Mouse (Mus musculus) liver, embryonic 13.5 days (tissue): ENCODE measurements around the gene Crispld2. TPM values are rescaled to one million over a fixed set of nuclear protein-coding genes. Genes with fewer than 3 reads are reported as not detected.

Experiments
- ATAC-seq: fragments of 200-750 bp; cut with Nextera tagmentation; 2 replicates; pipeline ENCODE4 v1.8.0; 2017; ENCODE audit warnings: low read depth, mild to moderate bottlenecking, moderate number of reproducible peaks, moderate library complexity
- DNase-seq: peaks from one replicate; pipeline ENCODE4 v3.0.0; 2022
- H3K27ac ChIP-seq: fragments of 300-500 bp; sonication (generic); 2 replicates; pipeline ENCODE4 v1.5.1; 2015; ENCODE audit warnings: moderate library complexity, mild to moderate bottlenecking, inconsistent platforms
- H3K27me3 ChIP-seq: fragments of 300-500 bp; sonication (generic); 2 replicates; pipeline ENCODE4 v1.6.1; 2015; ENCODE audit warnings: mild to moderate bottlenecking, inconsistent platforms
- H3K36me3 ChIP-seq: fragments of 300-500 bp; sonication (generic); 2 replicates; pipeline ENCODE4 v1.6.1; 2015; ENCODE audit warnings: mild to moderate bottlenecking, inconsistent platforms
- H3K4me1 ChIP-seq: fragments of 300-500 bp; sonication (generic); replicated peaks from 2 replicates; pipeline ENCODE4 v1.6.1; 2015; ENCODE audit warnings: inconsistent platforms
- H3K4me2 ChIP-seq: fragments of 300-500 bp; sonication (generic); 2 replicates; pipeline ENCODE4 v1.6.1; 2015; ENCODE audit warnings: inconsistent platforms, mild to moderate bottlenecking, moderate library complexity
- H3K4me3 ChIP-seq: fragments of 300-500 bp; sonication (generic); replicated peaks from 2 replicates; pipeline ENCODE4 v1.5.1; 2015; ENCODE audit warnings: mild to moderate bottlenecking, inconsistent platforms
- H3K9ac ChIP-seq: fragments of 300-500 bp; sonication (generic); 2 replicates; pipeline ENCODE4 v1.6.1; 2015; ENCODE audit warnings: mild to moderate bottlenecking, inconsistent platforms
- H3K9me3 ChIP-seq: fragments of 300-500 bp; sonication (generic); replicated peaks from 2 replicates; pipeline ENCODE4 v1.6.1; 2016; ENCODE audit warnings: inconsistent platforms
- WGBS: fragments of 180-500 bp; shearing (Covaris S2); methylation state at CpG from one replicate; pipeline ENCODE4 v1.1.7; 2015; ENCODE audit not compliant: insufficient replicate concordance; 5-methylcytosine and 5-hydroxymethylcytosine counted together
- polyA plus RNA-seq: library from polyadenylated mRNA; unstranded; fragments of >200 nt; fragmentation: Nextera tagmentation; extraction: Ambion mirVana; gene quantifications from 2 replicates; pipeline ENCODE4 v1.2.1, GENCODE M21; 2015

Gene Crispld2
- polyA plus RNA-seq, 1 experiment from 2014 or later = 0.74 TPM

DNA sequence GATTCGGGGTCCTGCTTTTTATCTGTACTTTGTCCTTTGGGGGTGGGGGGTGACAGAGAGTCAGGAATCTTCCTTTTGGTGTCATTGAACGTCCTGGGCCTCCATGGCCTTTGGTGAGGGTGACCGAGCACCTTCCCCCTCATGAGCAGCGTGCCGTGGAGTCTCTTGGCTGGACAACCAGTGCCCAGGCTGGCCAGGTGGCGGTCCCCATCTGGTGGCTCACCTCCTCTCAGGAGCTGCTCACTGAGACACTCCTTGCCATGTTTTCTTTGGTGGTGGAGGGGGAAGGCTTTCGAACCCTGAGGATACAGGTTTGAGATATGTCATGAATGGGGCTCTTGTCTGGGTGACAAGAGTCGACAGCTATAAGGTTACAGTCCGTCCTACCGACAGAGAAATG is 58.1 kb downstream of the Crispld2 start:
- WGBS = 47% methylated on average over 10 of the region's 10 CpGs
- no peak for DNase-seq
- Histone ChIP-seq H3K9ac (no peak overlapping the region), H3K4me1 (no peaks in the 10 kb centered on the region), H3K27ac (no peak overlapping the region), H3K4me2 (no peak overlapping the region), H3K4me3 (no peak overlapping the region), H3K27me3 (peaks cover 29% of the 10 kb centered on the region), H3K9me3 (no peaks in the 10 kb centered on the region), H3K36me3 (no peaks in the 10 kb centered on the region)
- no peak for ATAC-seq

DNA sequence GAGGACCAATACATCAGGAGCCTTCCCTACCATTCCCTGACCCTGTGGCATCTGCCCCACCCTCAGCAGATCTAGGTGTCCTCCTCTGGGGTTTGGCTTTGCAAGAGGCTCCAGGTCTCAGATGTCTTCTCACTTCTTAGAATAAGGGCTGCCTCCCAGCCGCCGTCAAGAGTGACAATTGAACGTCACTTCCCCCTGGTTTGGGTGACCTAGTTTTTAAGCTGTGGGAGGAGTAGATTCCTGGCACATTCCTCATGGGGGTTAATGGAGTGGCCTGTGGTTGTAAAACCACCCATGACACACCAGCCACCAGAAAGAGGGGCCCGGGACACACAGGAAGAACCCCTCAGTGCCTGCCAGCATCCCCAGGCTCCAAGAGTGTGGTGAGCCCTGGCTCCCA is 58.8 kb downstream of the Crispld2 start:
- H3K4me2 ChIP-seq = no peak overlapping the region
- no peaks in the 10 kb centered on the region; the same call in 1 of the 2 replicates for H3K9me3 ChIP-seq
- H3K4me1 ChIP-seq = no peaks in the 10 kb centered on the region
- no peak overlapping the region for H3K9ac ChIP-seq
- H3K27me3 ChIP-seq = peaks cover 29% of the 10 kb centered on the region
- H3K36me3 ChIP-seq = no peaks in the 10 kb centered on the region
- WGBS = 19% methylated on average over 4 of the region's 4 CpGs
- DNase-seq (no peak), ATAC-seq (no peak)
- H3K4me3 ChIP-seq = no peak overlapping the region
- H3K27ac ChIP-seq = no peak overlapping the region

DNA sequence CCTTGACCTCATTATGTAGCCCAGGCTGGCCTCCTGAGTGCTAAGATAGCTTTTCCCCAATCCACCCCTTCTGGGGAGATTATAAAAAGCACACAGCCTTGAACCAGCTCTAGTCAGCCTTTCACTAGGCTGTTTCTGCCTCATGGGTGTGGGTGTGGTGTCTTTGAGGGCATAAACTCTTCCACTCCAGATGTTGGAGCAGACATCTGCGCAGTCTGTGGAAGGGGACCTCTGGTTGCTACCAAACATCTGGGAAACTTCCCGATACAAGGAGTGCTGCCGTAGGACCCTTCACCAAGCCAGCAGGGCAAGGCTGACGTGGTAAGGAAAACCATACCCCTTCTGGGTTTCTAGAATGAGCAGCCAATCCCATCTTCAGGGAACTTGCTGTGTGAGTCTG is 59.7 kb downstream of the Crispld2 start:
- WGBS = 68% methylated on average over 4 of the region's 4 CpGs
- no peak for DNase-seq
- no peak overlapping the region for H3K9ac ChIP-seq
- no peaks in the 10 kb centered on the region for H3K4me1 ChIP-seq
- no peaks in the 10 kb centered on the region; the same call in 1 of the 2 replicates for H3K9me3 ChIP-seq
- ATAC-seq = no peak
- no peak overlapping the region for H3K4me2 ChIP-seq
- H3K4me3 ChIP-seq = no peak overlapping the region
- peaks cover 29% of the 10 kb centered on the region for H3K27me3 ChIP-seq
- H3K27ac ChIP-seq = no peak overlapping the region
- H3K36me3 ChIP-seq = no peaks in the 10 kb centered on the region

DNA sequence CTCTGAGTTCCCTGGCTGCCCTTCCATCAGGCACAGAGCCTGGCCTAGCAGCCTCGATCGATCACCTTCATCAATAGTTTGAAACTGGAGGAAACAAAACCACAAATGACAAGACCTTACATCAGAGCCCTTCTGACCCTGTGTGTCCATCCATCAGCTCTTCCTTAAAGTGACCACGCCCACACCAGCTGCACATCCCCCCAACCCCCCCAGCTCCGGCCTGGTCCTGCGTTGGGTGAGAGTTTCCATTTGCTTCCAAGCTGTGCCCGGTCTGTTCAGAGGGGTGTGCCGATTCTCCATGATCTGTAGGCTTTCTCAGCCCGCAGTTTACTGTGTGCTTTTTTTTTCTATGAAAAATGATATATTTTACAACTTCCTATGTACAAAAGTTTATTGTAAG is 60.1 kb downstream of the Crispld2 start:
- no peak overlapping the region for H3K4me3 ChIP-seq

DNA sequence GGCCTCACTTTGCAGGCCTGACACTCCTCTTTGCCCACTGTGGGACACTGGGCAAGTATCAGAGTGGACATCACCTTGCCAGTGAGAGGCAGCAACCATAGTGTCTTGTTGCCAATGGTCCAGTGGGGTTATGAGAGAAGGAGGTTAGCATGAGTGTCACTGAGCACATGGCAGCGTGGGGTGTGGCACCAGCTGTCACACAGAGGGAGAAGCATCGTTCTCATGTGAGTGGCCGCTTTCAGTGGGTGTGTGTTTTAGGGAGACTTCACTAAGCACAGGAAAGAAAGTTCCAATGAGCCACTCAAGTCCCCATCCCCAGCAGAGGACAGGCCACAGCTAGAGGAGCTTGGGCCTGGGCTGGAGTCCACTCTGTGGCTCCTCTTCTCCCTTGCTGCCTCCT is 62.6 kb downstream of the Crispld2 start:
- no peak for ATAC-seq
- H3K4me1 ChIP-seq = no peaks in the 10 kb centered on the region
- peaks cover 19% of the 10 kb centered on the region; the same call in 1 of the 2 replicates for H3K27me3 ChIP-seq
- no peak overlapping the region for H3K27ac ChIP-seq
- no peaks in the 10 kb centered on the region; the same call in 1 of the 2 replicates for H3K9me3 ChIP-seq
- DNase-seq = no peak
- no peaks in the 10 kb centered on the region for H3K36me3 ChIP-seq
- 63% methylated on average over 3 of the region's 3 CpGs for whole genome bisulfite sequencing
- H3K4me3 ChIP-seq = no peak overlapping the region
- no peak overlapping the region for H3K9ac ChIP-seq
- no peak overlapping the region for H3K4me2 ChIP-seq

More for the DNA sequence above, 60.1 kb downstream of the Crispld2 start:
- DNase-seq (no peak), ATAC-seq (no peak)
- H3K9me3 ChIP-seq = no peaks in the 10 kb centered on the region; the same call in 1 of the 2 replicates
- H3K9ac ChIP-seq = no peak overlapping the region
- H3K27me3 ChIP-seq = peaks cover 29% of the 10 kb centered on the region
- H3K4me1 ChIP-seq = no peaks in the 10 kb centered on the region
- H3K36me3 ChIP-seq = no peaks in the 10 kb centered on the region
- no peak overlapping the region for H3K4me2 ChIP-seq
- 63% methylated on average over 8 of the region's 8 CpGs for WGBS
- H3K27ac ChIP-seq = no peak overlapping the region

DNA sequence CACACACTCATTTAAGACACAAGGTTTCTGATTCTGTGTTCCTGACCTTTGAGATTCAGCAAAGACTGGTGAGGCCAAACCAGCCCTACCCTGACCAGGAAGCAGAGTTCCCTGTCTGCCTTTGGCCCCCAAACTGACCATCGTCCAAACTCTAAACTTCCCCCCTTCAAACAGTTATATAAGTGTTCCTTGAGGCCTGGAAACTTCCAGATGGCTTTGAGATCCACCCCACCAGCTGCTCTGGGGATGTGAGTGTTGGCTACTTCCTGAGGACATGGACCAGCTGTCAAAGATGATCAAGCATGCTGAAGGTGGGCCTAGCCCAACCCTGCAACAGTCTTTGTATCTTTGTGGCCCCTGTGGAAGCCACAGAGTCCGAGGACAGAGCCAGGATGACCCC is 64.8 kb downstream of the Crispld2 start:
- Histone ChIP-seq H3K4me3 (no peak overlapping the region), H3K9ac (no peak overlapping the region), H3K4me1 (no peaks in the 10 kb centered on the region), H3K27me3 (0 out of 2 replicates have a peak, but pooled peaks cover 4% of the 10 kb centered on the region), H3K9me3 (no peaks in the 10 kb centered on the region; the same call in 1 of the 2 replicates), H3K4me2 (no peak overlapping the region), H3K36me3 (no peaks in the 10 kb centered on the region), H3K27ac (no peak overlapping the region)
- no peak for ATAC-seq
- WGBS = 52% methylated on average over 2 of the region's 2 CpGs
- no peak for DNase-seq

DNA sequence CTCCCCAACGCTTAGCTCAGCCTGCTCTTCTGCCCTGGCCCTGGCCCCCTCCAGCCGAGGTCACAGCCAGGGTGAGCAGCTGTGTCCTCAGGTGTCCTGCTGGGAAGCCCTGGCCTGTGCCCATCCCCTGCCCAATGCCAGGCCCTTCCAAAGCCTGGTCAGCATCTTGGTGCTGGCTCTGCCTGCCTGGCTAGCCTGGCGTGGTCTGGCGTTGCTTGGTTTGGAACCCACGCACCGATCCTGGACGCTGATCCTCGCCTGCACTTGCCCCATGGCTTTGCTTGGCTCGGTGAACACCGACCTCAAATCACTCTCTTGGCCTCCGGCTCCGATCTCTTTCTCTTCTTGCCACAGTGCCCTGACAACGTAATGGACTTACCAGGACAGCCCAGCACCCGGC is 70.5 kb downstream of the Crispld2 start:
- no peak overlapping the region for H3K4me2 ChIP-seq
- no peaks in the 10 kb centered on the region for H3K36me3 ChIP-seq
- ATAC-seq = no peak
- no peaks in the 10 kb centered on the region for H3K27me3 ChIP-seq
- H3K4me3 ChIP-seq = no peak overlapping the region
- no peaks in the 10 kb centered on the region for H3K4me1 ChIP-seq
- no peak for DNase-seq
- H3K9me3 ChIP-seq = no peaks in the 10 kb centered on the region
- WGBS = 72% methylated on average over 14 of the region's 14 CpGs
- H3K27ac ChIP-seq = no peak overlapping the region
- no peak overlapping the region for H3K9ac ChIP-seq

DNA sequence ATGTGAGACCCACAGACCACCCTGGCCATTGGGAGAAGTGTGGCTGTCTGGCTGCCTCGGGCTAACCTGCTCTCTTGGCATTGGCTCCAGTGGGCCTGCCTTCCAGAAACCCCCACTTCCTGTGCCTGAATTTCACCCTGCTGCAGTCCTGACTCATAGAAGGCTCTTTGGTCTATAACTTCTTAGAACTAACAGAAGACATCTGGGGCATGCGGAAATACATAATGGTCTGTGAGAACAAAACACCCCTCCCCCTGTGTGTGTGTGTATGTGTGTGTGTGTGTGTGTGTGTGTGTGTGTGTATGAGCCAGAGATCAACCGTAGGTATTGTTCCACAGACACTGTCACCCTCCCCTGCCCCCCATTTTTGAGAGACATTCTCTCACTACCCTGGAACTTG is 71.1 kb downstream of the Crispld2 start:
- DNase-seq (no peak), ATAC-seq (no peak)
- H3K4me3 ChIP-seq = no peak overlapping the region
- H3K36me3 ChIP-seq = no peaks in the 10 kb centered on the region
- H3K27ac ChIP-seq = no peak overlapping the region
- no peak overlapping the region for H3K4me2 ChIP-seq
- WGBS = 63% methylated on average over 3 of the region's 3 CpGs
- H3K27me3 ChIP-seq = no peaks in the 10 kb centered on the region
- H3K9me3 ChIP-seq = no peaks in the 10 kb centered on the region
- no peaks in the 10 kb centered on the region for H3K4me1 ChIP-seq
- no peak overlapping the region for H3K9ac ChIP-seq

DNA sequence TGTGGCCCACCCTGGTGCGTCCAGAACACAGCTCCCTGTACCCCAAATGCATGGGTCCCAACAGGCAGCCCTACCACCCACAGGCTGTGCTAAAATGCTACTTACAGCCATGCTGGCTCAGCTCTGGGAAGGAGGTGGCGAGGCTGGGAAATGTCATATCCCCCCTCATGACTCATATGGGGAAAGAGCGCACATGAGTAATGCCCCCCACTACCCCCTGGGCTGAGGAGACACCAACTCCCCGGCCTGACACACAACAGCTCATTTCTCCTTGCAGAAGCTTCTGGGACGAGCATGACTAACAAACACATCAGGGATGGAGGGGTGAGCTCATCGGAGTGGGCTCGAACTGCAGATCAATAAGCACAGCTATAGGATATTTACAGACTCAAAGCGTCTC is 73.4 kb downstream of the Crispld2 start:
- DNase-seq = no peak
- Histone ChIP-seq H3K4me2 (no peak overlapping the region), H3K27ac (no peak overlapping the region), H3K9ac (no peak overlapping the region), H3K4me1 (no peaks in the 10 kb centered on the region), H3K9me3 (no peaks in the 10 kb centered on the region), H3K36me3 (no peaks in the 10 kb centered on the region), H3K27me3 (no peaks in the 10 kb centered on the region), H3K4me3 (no peak overlapping the region)
- 65% methylated on average over 8 of the region's 8 CpGs for WGBS
- ATAC-seq = no peak

DNA sequence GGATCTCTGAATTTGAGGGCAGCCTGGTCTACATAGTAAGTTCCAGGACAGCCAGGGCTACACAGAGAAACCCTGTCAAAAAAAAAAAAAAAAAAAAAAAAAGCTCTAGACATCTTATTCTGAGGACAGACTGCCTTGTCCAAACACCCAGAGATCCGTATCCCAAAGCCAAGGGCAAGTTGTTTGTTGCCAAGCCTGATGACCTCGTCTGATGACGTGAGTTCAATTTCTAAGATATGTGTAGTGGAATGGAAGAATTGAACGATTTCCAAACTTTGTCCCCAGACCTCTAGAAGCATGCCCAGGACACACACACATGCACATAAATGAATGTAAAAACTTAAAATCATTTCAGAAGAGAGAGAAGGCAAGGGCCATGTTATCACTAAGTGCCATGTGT is 74.0 kb downstream of the Crispld2 start:
- H3K4me2 ChIP-seq = no peak overlapping the region
- no peaks in the 10 kb centered on the region for H3K36me3 ChIP-seq
- H3K9me3 ChIP-seq = no peaks in the 10 kb centered on the region
- DNase-seq = no peak
- H3K9ac ChIP-seq = no peak overlapping the region
- WGBS = 68% methylated on average over 4 of the region's 4 CpGs
- H3K27ac ChIP-seq = no peak overlapping the region
- H3K4me3 ChIP-seq = no peak overlapping the region
- H3K4me1 ChIP-seq = no peaks in the 10 kb centered on the region
- no peak for ATAC-seq
- no peaks in the 10 kb centered on the region for H3K27me3 ChIP-seq

DNA sequence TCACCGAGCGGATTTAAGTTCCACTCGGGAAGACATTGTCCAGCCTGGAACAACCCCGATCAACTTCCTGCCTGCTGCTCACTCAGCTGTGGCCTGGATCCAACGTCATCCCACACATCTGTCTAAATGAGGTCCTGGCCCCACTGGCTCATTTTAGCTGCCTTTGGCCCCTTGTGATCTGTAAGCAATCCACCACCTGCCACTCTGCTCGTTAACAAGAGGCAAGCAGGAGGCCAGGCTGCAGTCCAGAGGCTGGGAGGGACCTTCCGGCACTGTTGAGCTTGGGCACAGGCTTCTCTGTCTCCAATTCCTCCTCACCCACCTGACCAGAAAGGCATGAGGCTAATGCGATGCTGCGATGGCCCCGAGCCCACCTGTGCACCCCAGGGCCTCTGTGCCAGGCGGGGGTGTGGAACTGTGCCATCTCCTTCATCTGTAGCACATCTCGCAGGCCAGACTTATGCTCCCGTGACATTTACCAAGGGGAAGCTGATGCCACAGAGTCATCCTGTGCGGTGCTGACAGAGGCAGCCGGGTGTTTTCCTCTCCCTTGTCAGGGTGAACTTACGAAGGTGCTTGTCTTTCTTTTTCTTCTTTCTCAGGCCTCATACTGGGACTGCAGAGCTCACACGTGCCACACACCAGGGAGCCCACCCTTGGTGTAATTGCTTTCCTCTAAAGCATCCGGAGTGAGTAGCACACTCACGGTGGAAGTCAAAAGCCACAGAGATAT is 75.9 kb downstream of the Crispld2 start:
- ATAC-seq = no peak
- no peak overlapping the region for H3K9ac ChIP-seq
- H3K36me3 ChIP-seq = no peaks in the 10 kb centered on the region
- no peaks in the 10 kb centered on the region for H3K9me3 ChIP-seq
- H3K4me2 ChIP-seq = no peak overlapping the region
- WGBS = 54% methylated on average over 19 of the region's 19 CpGs
- H3K27me3 ChIP-seq = no peaks in the 10 kb centered on the region
- no peak overlapping the region for H3K27ac ChIP-seq
- H3K4me3 ChIP-seq = no peak overlapping the region
- DNase-seq = no peak
- H3K4me1 ChIP-seq = no peaks in the 10 kb centered on the region

DNA sequence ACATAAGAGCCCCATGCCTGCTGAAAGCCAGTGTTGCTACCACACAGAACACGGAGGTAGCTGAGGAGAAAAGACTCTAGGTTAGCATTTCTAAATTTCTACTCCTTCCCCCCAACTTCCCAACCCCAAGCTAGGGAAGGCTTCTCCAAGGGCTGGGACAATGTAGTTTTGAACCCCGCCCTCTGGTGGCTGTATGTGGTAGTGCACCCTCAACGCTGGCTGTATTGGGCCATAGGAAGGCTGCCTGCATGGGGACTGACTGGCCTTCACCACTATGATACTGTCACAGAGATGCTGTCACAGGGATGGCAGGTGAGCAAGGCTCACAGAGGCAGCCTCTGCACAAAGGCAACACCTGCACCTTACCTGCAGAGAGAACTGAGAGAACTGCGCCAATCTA is 79.4 kb downstream of the Crispld2 start:
- Histone ChIP-seq H3K4me1 (no peaks in the 10 kb centered on the region), H3K27me3 (peaks cover 13% of the 10 kb centered on the region), H3K9ac (no peak overlapping the region), H3K4me2 (no peak overlapping the region), H3K27ac (no peak overlapping the region), H3K9me3 (no peaks in the 10 kb centered on the region), H3K36me3 (no peaks in the 10 kb centered on the region), H3K4me3 (no peak overlapping the region)
- WGBS = 23% methylated on average over 4 of the region's 4 CpGs
- peak; percentile 55; the same call in 1 of the 2 replicates for ATAC-seq
- peak; percentile 53 for DNase-seq
